Mouse (Mus musculus): Measurements from ENCODE around the gene Hdac6. TPM values are rescaled to one million over a fixed set of nuclear protein-coding genes. Genes with fewer than 3 reads are reported as not detected.

Gene Hdac6
- 46.0 and 48.5 TPM in 2 replicates for polyA plus RNA-seq (2014; fragmentation: Nextera tagmentation; extraction: Ambion mirVana)

- Histone ChIP-seq H3K9ac (ENCODE audit: low read depth, low read length) (peak within 1 kb of the TSS; percentile 42), H3K36me3 (ENCODE audit: control insufficient read depth, insufficient read depth, low read length) (no peaks in the 10 kb centered on the region), H3K9me3 (ENCODE audit: control insufficient read depth, low read length) (no peaks in the 10 kb centered on the region), H3K4me2 (replicated peaks; ENCODE audit: low read depth, low read length) (peak within 1 kb of the TSS; percentile 47), H3K4me3 (ENCODE audit: low read depth, low read length) (peak within 1 kb of the TSS; percentile 47), H3K4me1 (replicated peaks; ENCODE audit: control insufficient read depth, insufficient read depth, low read length) (no peaks in the 10 kb centered on the region), H3K27ac (ENCODE audit: low read depth, low read length) (peak within 1 kb of the TSS; percentile 51; the same call in 1 of the 2 replicates), H3K27me3 (ENCODE audit: control insufficient read depth, insufficient read depth, low read length) (no peaks in the 10 kb centered on the region)
- ATAC-seq (ENCODE audit: low FRiP score) (peak; percentile 99), DNase-seq (ENCODE audit: low spot score) (peak; percentile 23)
- WGBS: 16% methylated on average over 35 of the region's 37 CpGs
Measured at GRCm38 (mm10) chrX:7947108-7947899, at the start of gene Hdac6. TSS of gene Hdac6 (minus strand) at chrX:7947889.

GRCm38 (mm10) chrX:7993068-7993735, 45.5 kb upstream of the Hdac6 start:
- Histone ChIP-seq H3K36me3 (ENCODE audit: control insufficient read depth, insufficient read depth, low read length) (no peaks in the 10 kb centered on the region), H3K27ac (ENCODE audit: low read depth, low read length) (no peak overlapping the region), H3K4me3 (ENCODE audit: low read depth, low read length) (no peak overlapping the region), H3K9ac (ENCODE audit: low read depth, low read length) (no peak overlapping the region), H3K9me3 (ENCODE audit: control insufficient read depth, low read length) (no peaks in the 10 kb centered on the region), H3K27me3 (ENCODE audit: control insufficient read depth, insufficient read depth, low read length) (no peaks in the 10 kb centered on the region), H3K4me2 (replicated peaks; ENCODE audit: low read depth, low read length) (no peak overlapping the region), H3K4me1 (replicated peaks; ENCODE audit: control insufficient read depth, insufficient read depth, low read length) (no peaks in the 10 kb centered on the region)
- WGBS: 76% methylated on average over 10 of the region's 10 CpGs
- no peak for ATAC-seq (ENCODE audit: low FRiP score)
- no peak for DNase-seq (ENCODE audit: low spot score)

GRCm38 (mm10) chrX:7992379-7993067, 44.8 kb upstream of the Hdac6 start:
- Histone ChIP-seq H3K36me3 (ENCODE audit: control insufficient read depth, insufficient read depth, low read length) (no peaks in the 10 kb centered on the region), H3K27ac (ENCODE audit: low read depth, low read length) (no peak overlapping the region), H3K9me3 (ENCODE audit: control insufficient read depth, low read length) (no peaks in the 10 kb centered on the region), H3K4me3 (ENCODE audit: low read depth, low read length) (no peak overlapping the region), H3K4me2 (replicated peaks; ENCODE audit: low read depth, low read length) (no peak overlapping the region), H3K4me1 (replicated peaks; ENCODE audit: control insufficient read depth, insufficient read depth, low read length) (no peaks in the 10 kb centered on the region), H3K27me3 (ENCODE audit: control insufficient read depth, insufficient read depth, low read length) (no peaks in the 10 kb centered on the region), H3K9ac (ENCODE audit: low read depth, low read length) (no peak overlapping the region)
- DNase-seq (ENCODE audit: low spot score) (no peak), ATAC-seq (ENCODE audit: low FRiP score) (no peak)
- WGBS: 60% methylated on average over 8 of the region's 8 CpGs

GRCm38 (mm10) chrX:7981368-7981767, 33.7 kb upstream of the Hdac6 start:
- Histone ChIP-seq H3K27me3 (ENCODE audit: control insufficient read depth, insufficient read depth, low read length) (no peaks in the 10 kb centered on the region), H3K36me3 (ENCODE audit: control insufficient read depth, insufficient read depth, low read length) (no peaks in the 10 kb centered on the region), H3K9ac (ENCODE audit: low read depth, low read length) (no peak overlapping the region), H3K4me2 (replicated peaks; ENCODE audit: low read depth, low read length) (no peak overlapping the region), H3K9me3 (ENCODE audit: control insufficient read depth, low read length) (no peaks in the 10 kb centered on the region), H3K27ac (ENCODE audit: low read depth, low read length) (no peak overlapping the region), H3K4me1 (replicated peaks; ENCODE audit: control insufficient read depth, insufficient read depth, low read length) (no peaks in the 10 kb centered on the region), H3K4me3 (ENCODE audit: low read depth, low read length) (no peak overlapping the region)
- 91% methylated on average over 7 of the region's 7 CpGs for WGBS
- DNase-seq (ENCODE audit: low spot score): no peak
- no peak for ATAC-seq (ENCODE audit: low FRiP score)

GRCm38 (mm10) chrX:7977892-7978291, 30.2 kb upstream of the Hdac6 start, which contains the start of gene Gata1:
TSS of gene Gata1 (minus strand) at chrX:7978071.
- Histone ChIP-seq H3K9ac (ENCODE audit: low read depth, low read length) (no peak within 1 kb of the TSS), H3K9me3 (ENCODE audit: control insufficient read depth, low read length) (no peaks in the 10 kb centered on the region), H3K36me3 (ENCODE audit: control insufficient read depth, insufficient read depth, low read length) (no peaks in the 10 kb centered on the region), H3K4me2 (replicated peaks; ENCODE audit: low read depth, low read length) (no peak within 1 kb of the TSS), H3K4me3 (ENCODE audit: low read depth, low read length) (no peak within 1 kb of the TSS), H3K4me1 (replicated peaks; ENCODE audit: control insufficient read depth, insufficient read depth, low read length) (no peaks in the 10 kb centered on the region), H3K27me3 (ENCODE audit: control insufficient read depth, insufficient read depth, low read length) (no peaks in the 10 kb centered on the region), H3K27ac (ENCODE audit: low read depth, low read length) (no peak within 1 kb of the TSS)
- no peak for ATAC-seq (ENCODE audit: low FRiP score)
- DNase-seq (ENCODE audit: low spot score): no peak
- 92% methylated on average over 9 of the region's 11 CpGs for WGBS

- ATAC-seq (ENCODE audit: low FRiP score): no peak
- WGBS: 84% methylated on average over 4 of the region's 4 CpGs
- no peak overlapping the region for H3K27ac ChIP-seq (ENCODE audit: low read depth, low read length)
Measured at GRCm38 (mm10) chrX:7971292-7971691, 23.6 kb upstream of the Hdac6 start.

GRCm38 (mm10) chrX:7968899-7969298, 21.2 kb upstream of the Hdac6 start:
- WGBS: 91% methylated on average over 3 of the region's 3 CpGs
- ATAC-seq (ENCODE audit: low FRiP score): no peak
- no peak overlapping the region for H3K9ac ChIP-seq (ENCODE audit: low read depth, low read length)

More at GRCm38 (mm10) chrX:7971292-7971691, 23.6 kb upstream of the Hdac6 start:
- DNase-seq (ENCODE audit: low spot score): no peak
- Histone ChIP-seq H3K36me3 (ENCODE audit: control insufficient read depth, insufficient read depth, low read length) (no peaks in the 10 kb centered on the region), H3K4me2 (replicated peaks; ENCODE audit: low read depth, low read length) (no peak overlapping the region), H3K4me3 (ENCODE audit: low read depth, low read length) (no peak overlapping the region), H3K9ac (ENCODE audit: low read depth, low read length) (no peak overlapping the region), H3K9me3 (ENCODE audit: control insufficient read depth, low read length) (no peaks in the 10 kb centered on the region), H3K4me1 (replicated peaks; ENCODE audit: control insufficient read depth, insufficient read depth, low read length) (no peaks in the 10 kb centered on the region), H3K27me3 (ENCODE audit: control insufficient read depth, insufficient read depth, low read length) (no peaks in the 10 kb centered on the region)

GRCm38 (mm10) chrX:7968226-7968625, 20.5 kb upstream of the Hdac6 start:
- H3K9ac ChIP-seq (ENCODE audit: low read depth, low read length): no peak overlapping the region
- no peak overlapping the region for H3K27ac ChIP-seq (ENCODE audit: low read depth, low read length)
- H3K9me3 ChIP-seq (ENCODE audit: control insufficient read depth, low read length): no peaks in the 10 kb centered on the region
- ATAC-seq (ENCODE audit: low FRiP score) (no peak), DNase-seq (ENCODE audit: low spot score) (no peak)
- 80% methylated on average over 8 of the region's 8 CpGs for WGBS
- no peaks in the 10 kb centered on the region for H3K36me3 ChIP-seq (ENCODE audit: control insufficient read depth, insufficient read depth, low read length)
- H3K27me3 ChIP-seq (ENCODE audit: control insufficient read depth, insufficient read depth, low read length): no peaks in the 10 kb centered on the region
- no peak overlapping the region for H3K4me2 ChIP-seq (replicated peaks; ENCODE audit: low read depth, low read length)
- H3K4me1 ChIP-seq (replicated peaks; ENCODE audit: control insufficient read depth, insufficient read depth, low read length): no peaks in the 10 kb centered on the region
- no peak overlapping the region for H3K4me3 ChIP-seq (ENCODE audit: low read depth, low read length)

More at GRCm38 (mm10) chrX:7968899-7969298, 21.2 kb upstream of the Hdac6 start:
- no peak overlapping the region for H3K4me2 ChIP-seq (replicated peaks; ENCODE audit: low read depth, low read length)
- no peaks in the 10 kb centered on the region for H3K9me3 ChIP-seq (ENCODE audit: control insufficient read depth, low read length)
- no peaks in the 10 kb centered on the region for H3K4me1 ChIP-seq (replicated peaks; ENCODE audit: control insufficient read depth, insufficient read depth, low read length)
- no peaks in the 10 kb centered on the region for H3K36me3 ChIP-seq (ENCODE audit: control insufficient read depth, insufficient read depth, low read length)
- no peak for DNase-seq (ENCODE audit: low spot score)
- H3K4me3 ChIP-seq (ENCODE audit: low read depth, low read length): no peak overlapping the region
- H3K27ac ChIP-seq (ENCODE audit: low read depth, low read length): no peak overlapping the region
- no peaks in the 10 kb centered on the region for H3K27me3 ChIP-seq (ENCODE audit: control insufficient read depth, insufficient read depth, low read length)
